ENCODE assay signal across 30 mouse cellular contexts in genomic region chr17:5386885-5387545, GRCm38 (mm10). TPM values are rescaled to one million over a fixed set of nuclear protein-coding genes. Genes with fewer than 3 reads are reported as not detected.
DNase-seq lines count a peak whose midpoint lies in the region; ATAC-seq and TF ChIP-seq lines count a peak whose summit lies in the region.
"Had no signal": no experiment of that assay in that cellular context is flagged by ENCODE, and none has a peak within 500 bp of the region (broad histone marks: within the 10 kb centered on the region; RNA-seq: fewer than 3 reads in every experiment).

No protein-coding gene starts in this region.

- no peaks in the 10 kb centered on the region for H3K9me3 ChIP-seq in liver, embryonic 11.5 days (ENCODE audit: control insufficient read depth, low read length)
- no peaks in the 10 kb centered on the region for H3K9me3 ChIP-seq in kidney, embryonic 16.5 days (ENCODE audit: low read length)
- H3K9me3 ChIP-seq: embryonic facial prominence, embryonic 13.5 days; forebrain, embryonic 10.5 days; forebrain, embryonic 15.5 days; heart, embryonic 12.5 days; liver, embryonic 15.5 days; lung, embryonic 15.5 days; midbrain, embryonic 10.5 days; neural tube, embryonic 12.5 days had no signal

- 37% methylated on average over 12 of the region's 12 CpGs for WGBS in liver, adult 2 months
- 82% methylated on average over 12 of the region's 12 CpGs for whole genome bisulfite sequencing in liver, embryonic 11.5 days
- WGBS in kidney, embryonic 16.5 days = 73% methylated on average over 12 of the region's 12 CpGs

- no peak overlapping the region for H3K4me2 ChIP-seq in liver, embryonic 11.5 days
- no peak overlapping the region for H3K4me2 ChIP-seq in kidney, embryonic 16.5 days (replicated peaks; ENCODE audit: low read depth, low read length)
- H3K4me2 ChIP-seq: embryonic facial prominence, embryonic 13.5 days; forebrain, embryonic 15.5 days; heart, embryonic 12.5 days; liver, embryonic 15.5 days; lung, embryonic 15.5 days; neural tube, embryonic 12.5 days had no signal

- ATAC-seq in liver, embryonic 11.5 days (replicated peaks; ENCODE audit: low FRiP score) = no peak
- ATAC-seq in kidney, embryonic 16.5 days (ENCODE audit: low FRiP score, low TSS enrichment) = no peak
- ATAC-seq: CD4-positive, CD25-positive, alpha-beta regulatory T cell, adult 4 months; forebrain, embryonic 15.5 days; intestine, embryonic 16.5 days; midbrain, embryonic 16.5 days had no signal

- H3K27me3 ChIP-seq in liver, adult 2 months (ENCODE audit: control insufficient read depth, insufficient read depth, low read length) = no peaks in the 10 kb centered on the region
- no peaks in the 10 kb centered on the region for H3K27me3 ChIP-seq in liver, embryonic 11.5 days (replicated peaks; ENCODE audit: control insufficient read depth, insufficient read depth, low read length)
- H3K27me3 ChIP-seq in kidney, embryonic 16.5 days (ENCODE audit: insufficient read depth, low read length) = no peaks in the 10 kb centered on the region
- H3K27me3 ChIP-seq: embryonic facial prominence, embryonic 13.5 days; forebrain, embryonic 15.5 days; heart, embryonic 12.5 days; lung, embryonic 15.5 days; neural tube, embryonic 12.5 days had no signal

- peak; percentile 70 for DNase-seq in liver, adult 2 months (ENCODE audit: extremely low read depth, low read depth, low spot score)
- no peak for DNase-seq in liver, embryonic 11.5 days (ENCODE audit: low spot score)
- DNase-seq in cerebellum, adult 11 months = peak; percentile 72
- DNase-seq in cerebellum, adult 8-10 months = peak; percentile 76
- DNase-seq in cerebellum, postnatal 25 days = peak; percentile 82
- DNase-seq in adrenal gland, adult 18-20 months (ENCODE audit: low spot score in 2 of 2) = no peak
- no peak for DNase-seq in right cerebral cortex, postnatal 14 days
- DNase-seq: adrenal gland, adult 2 months; gastrocnemius, postnatal 36 days; heart, adult 2 months; kidney, adult 8-10 months; kidney, postnatal 10 days; thymus, postnatal 4 days had no signal

- H3K4me3 ChIP-seq in liver, adult 2 months (ENCODE audit: insufficient read depth, low read depth, low read length) = no peak overlapping the region
- no peak overlapping the region for H3K4me3 ChIP-seq in liver, embryonic 11.5 days (ENCODE audit: low read depth, low read length)
- no peak overlapping the region for H3K4me3 ChIP-seq in kidney, embryonic 16.5 days (ENCODE audit: low read length)
- H3K4me3 ChIP-seq: embryonic facial prominence, embryonic 13.5 days; forebrain, embryonic 10.5 days; forebrain, embryonic 15.5 days; heart, adult 2 months; heart, embryonic 12.5 days; liver, embryonic 15.5 days; lung, embryonic 15.5 days; midbrain, embryonic 10.5 days; myocyte; neural tube, embryonic 12.5 days had no signal

- TF ChIP-seq POLR2A in liver, adult 2 months (IDR thresholded peaks at IDR 0.05; ENCODE audit: extremely low read depth, insufficient read depth, low read length) = no peak

- no peaks in the 10 kb centered on the region for H3K36me3 ChIP-seq in liver, adult 2 months (ENCODE audit: control insufficient read depth, insufficient read depth, low read length)
- H3K36me3 ChIP-seq in liver, embryonic 11.5 days (ENCODE audit: control insufficient read depth, insufficient read depth, low read length) = no peaks in the 10 kb centered on the region
- H3K36me3 ChIP-seq in kidney, embryonic 16.5 days (ENCODE audit: insufficient read depth, low read length) = no peaks in the 10 kb centered on the region
- H3K36me3 ChIP-seq: embryonic facial prominence, embryonic 13.5 days; forebrain, embryonic 10.5 days; forebrain, embryonic 15.5 days; heart, embryonic 12.5 days; liver, embryonic 15.5 days; lung, embryonic 15.5 days; midbrain, embryonic 10.5 days; neural tube, embryonic 12.5 days had no signal

- H3K27ac ChIP-seq in liver, adult 2 months (replicated peaks; ENCODE audit: insufficient read depth, low read depth, low read length) = no peak overlapping the region
- H3K27ac ChIP-seq in liver, embryonic 11.5 days (ENCODE audit: low read depth, low read length) = no peak overlapping the region
- no peak overlapping the region for H3K27ac ChIP-seq in kidney, embryonic 16.5 days (ENCODE audit: low read length)
- H3K27ac ChIP-seq: embryonic facial prominence, embryonic 13.5 days; forebrain, embryonic 10.5 days; forebrain, embryonic 15.5 days; heart, adult 2 months; liver, embryonic 15.5 days; lung, embryonic 15.5 days; midbrain, embryonic 10.5 days; neural tube, embryonic 12.5 days had no signal

- 0 out of 2 replicates have a peak, but pooled peaks have one; percentile 14 for TF ChIP-seq CTCF in liver, adult 2 months (IDR thresholded peaks at IDR 0.05; ENCODE audit: low read depth, low read length)

- H3K9ac ChIP-seq in liver, adult 2 months (ENCODE audit: low read depth, low read length) = no peak overlapping the region
- no peak overlapping the region for H3K9ac ChIP-seq in liver, embryonic 11.5 days (ENCODE audit: low read depth, low read length)
- no peak overlapping the region for H3K9ac ChIP-seq in kidney, embryonic 16.5 days (replicated peaks; ENCODE audit: low read length)
- H3K9ac ChIP-seq: embryonic facial prominence, embryonic 13.5 days; forebrain, embryonic 15.5 days; heart, embryonic 12.5 days; liver, embryonic 15.5 days; lung, embryonic 15.5 days; neural tube, embryonic 12.5 days had no signal

- H3K4me1 ChIP-seq in liver, adult 2 months (ENCODE audit: control insufficient read depth, insufficient read depth, low read length) = no peaks in the 10 kb centered on the region
- no peaks in the 10 kb centered on the region for H3K4me1 ChIP-seq in liver, embryonic 11.5 days (replicated peaks; ENCODE audit: control insufficient read depth, insufficient read depth, low read length)
- H3K4me1 ChIP-seq in kidney, embryonic 16.5 days (ENCODE audit: insufficient read depth, low read length) = no peaks in the 10 kb centered on the region
- H3K4me1 ChIP-seq: embryonic facial prominence, embryonic 13.5 days; liver, embryonic 15.5 days; lung, embryonic 15.5 days; midbrain, embryonic 10.5 days had no signal

- H3K79me2 ChIP-seq in liver, adult 2 months (ENCODE audit: control insufficient read depth, insufficient read depth, low read length) = no peaks in the 10 kb centered on the region

RNA-seq across cellular contexts. Expression of gene Ldhal6b, which starts 31.6 kb away (rescaled TPM):
- 0.46 and 0.74 TPM in 2 replicates for total RNA-seq in liver, adult 2 months (2014; rRNA removed)
- polyA plus RNA-seq in liver, adult 2 months (2012; rRNA removed) = 0.32 TPM in 1 of 2 replicates, not detected in the other
- 0.12 TPM in 1 of 2 replicates, not detected in the other for polyA plus RNA-seq in liver, embryonic 11.5 days (2014; fragmentation: Nextera tagmentation; extraction: Ambion mirVana)
- under 1 TPM; 0.42 to 0.70 TPM for total RNA-seq in adrenal gland, adult 18-20 months (2021)
- not detected in 2 replicates for polyA plus RNA-seq in kidney, embryonic 16.5 days (2015; fragmentation: Nextera tagmentation; extraction: Ambion mirVana)
- total RNA-seq: hematopoietic stem cell, adult 5-6 weeks had no signal
- polyA plus RNA-seq: CD4-positive, CD25-positive, alpha-beta regulatory T cell, adult 4 months; embryonic facial prominence, embryonic 13.5 days; forebrain, embryonic 10.5 days; forebrain, embryonic 15.5 days; heart, embryonic 12.5 days; heart, postnatal 0 days; intestine, embryonic 16.5 days; liver, embryonic 15.5 days; lung, embryonic 15.5 days; midbrain, embryonic 10.5 days; neural tube, embryonic 12.5 days; stomach, embryonic 14.5 days; thymus, postnatal 0 days had no signal

RNA-seq across cellular contexts. Expression of gene Tmem242, which starts 53.0 kb away (rescaled TPM):
- total RNA-seq in liver, adult 2 months (2014; rRNA removed) = 44.5 and 59.8 TPM in 2 replicates
- 10.7 and 12.9 TPM in 2 replicates for polyA plus RNA-seq in liver, adult 2 months (2012; rRNA removed)
- polyA plus RNA-seq in liver, embryonic 11.5 days (2014; fragmentation: Nextera tagmentation; extraction: Ambion mirVana) = 96.1 and 100 TPM in 2 replicates
- total RNA-seq in adrenal gland, adult 18-20 months (2021) = 100 to 1,000 TPM; 121 to 161 TPM
- 140 and 141 TPM in 2 replicates for polyA plus RNA-seq in kidney, embryonic 16.5 days (2015; fragmentation: Nextera tagmentation; extraction: Ambion mirVana)

Comparison
In these comparisons a context has a peak if more than half of its experiments do, and no peak if none do; other contexts are left out.
1. DNase-seq: peak in liver, adult 2 months (single experiment), cerebellum, adult 11 months (single experiment), cerebellum, adult 8-10 months (single experiment) and cerebellum, postnatal 25 days (2 of 2); none in liver, embryonic 11.5 days (single experiment), adrenal gland, adult 18-20 months (0 of 2) and right cerebral cortex, postnatal 14 days (single experiment).